In the genomic region with DNA sequence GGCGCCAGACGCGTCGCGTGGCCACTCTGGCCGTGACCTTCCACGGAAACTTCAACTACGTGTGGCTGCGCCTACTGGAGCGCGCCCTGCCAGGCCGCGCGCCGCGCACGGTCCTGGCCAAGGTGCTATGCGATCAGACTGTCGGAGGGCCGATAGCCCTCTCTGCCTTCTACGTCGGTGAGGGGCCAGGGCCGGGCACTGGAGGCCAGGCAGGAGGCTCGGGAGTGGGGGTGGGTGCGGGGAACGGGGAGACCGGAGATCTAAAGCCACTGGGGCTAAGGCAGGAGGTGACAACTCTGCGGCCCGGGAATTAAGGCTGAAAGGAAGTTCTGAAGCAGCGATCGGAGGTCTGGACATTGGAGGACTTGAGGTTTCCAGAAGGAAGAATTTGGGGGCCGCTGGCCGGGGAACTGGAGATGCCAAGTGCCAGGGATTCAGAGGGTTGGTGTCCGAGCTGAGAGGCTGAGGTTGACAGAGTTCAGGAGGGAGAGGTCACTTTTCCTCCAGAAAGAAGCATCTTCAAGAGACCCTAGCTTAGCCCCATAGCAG, we compare ENCODE assay signal across 8 mouse cellular contexts. TPM values are rescaled to one million over a fixed set of nuclear protein-coding genes. Genes with fewer than 3 reads are reported as not detected.
DNase-seq lines count a peak whose midpoint lies in the region; ATAC-seq lines count a peak whose summit lies in the region.

No protein-coding gene starts in this region.

- peak overlapping the region; percentile 45 for H3K4me3 ChIP-seq in erythroblast, embryonic 14.5 days (replicated peaks)
- H3K4me3 ChIP-seq in limb, embryonic 12.5 days (replicated peaks): peak overlapping the region; percentile 61
- H3K4me3 ChIP-seq in stomach, embryonic 14.5 days (ENCODE audit: low read depth, low read length): peak overlapping the region; percentile 50

- no peaks in the 10 kb centered on the region for H3K36me3 ChIP-seq in erythroblast, embryonic 14.5 days (ENCODE audit: control insufficient read depth)
- no peaks in the 10 kb centered on the region for H3K36me3 ChIP-seq in limb, embryonic 12.5 days
- H3K36me3 ChIP-seq in stomach, embryonic 14.5 days (ENCODE audit: control insufficient read depth, insufficient read depth, low read length): no peaks in the 10 kb centered on the region

- H3K27me3 ChIP-seq in erythroblast, embryonic 14.5 days (ENCODE audit: control insufficient read depth): peaks cover 34% of the 10 kb centered on the region
- H3K27me3 ChIP-seq in limb, embryonic 12.5 days: peaks cover 24% of the 10 kb centered on the region
- no peaks in the 10 kb centered on the region for H3K27me3 ChIP-seq in stomach, embryonic 14.5 days (ENCODE audit: control insufficient read depth, insufficient read depth, low read length)

- H3K9ac ChIP-seq in limb, embryonic 12.5 days (replicated peaks): peak overlapping the region; percentile 70
- H3K9ac ChIP-seq in stomach, embryonic 14.5 days (replicated peaks; ENCODE audit: low read depth, low read length): peak overlapping the region; percentile 31

- H3K9me3 ChIP-seq in erythroblast, embryonic 14.5 days (ENCODE audit: control insufficient read depth, low read length): no peaks in the 10 kb centered on the region
- no peaks in the 10 kb centered on the region for H3K9me3 ChIP-seq in limb, embryonic 12.5 days
- no peaks in the 10 kb centered on the region for H3K9me3 ChIP-seq in stomach, embryonic 14.5 days (ENCODE audit: control insufficient read depth, low read depth, low read length)

- no peak for ATAC-seq in erythroblast, adult 5-6 weeks (replicated peaks; ENCODE audit: low FRiP score, poor library complexity, severe bottlenecking)
- peak; percentile 76 for ATAC-seq in limb, embryonic 12.5 days (ENCODE audit: insufficient number of reproducible peaks, insufficient read depth, low FRiP score, low TSS enrichment, low read depth)
- peak; percentile 74; the same call in 1 of the 2 replicates for ATAC-seq in stomach, embryonic 14.5 days (ENCODE audit: insufficient number of reproducible peaks, insufficient read depth, low FRiP score, low read depth)

- DNase-seq in retina, embryonic 14.5 days (ENCODE audit: low spot score): peak; percentile 5
- no peak for DNase-seq in retina, postnatal 1 day
- no peak for DNase-seq in adrenal gland, adult 18-20 months (ENCODE audit: low spot score in 2 of 2)
- DNase-seq in kidney, adult 9 months: no peak

- H3K4me1 ChIP-seq in erythroblast, embryonic 14.5 days (ENCODE audit: control insufficient read depth): no peaks in the 10 kb centered on the region
- H3K4me1 ChIP-seq in limb, embryonic 12.5 days (replicated peaks): 0 out of 2 replicates have a peak, but pooled peaks cover 8% of the 10 kb centered on the region
- H3K4me1 ChIP-seq in stomach, embryonic 14.5 days (ENCODE audit: control insufficient read depth, insufficient read depth, low read length): no peaks in the 10 kb centered on the region

- H3K27ac ChIP-seq in limb, embryonic 12.5 days: no peak overlapping the region
- no peak overlapping the region for H3K27ac ChIP-seq in stomach, embryonic 14.5 days (ENCODE audit: low read length)

- 3% methylated on average over 34 of the region's 34 CpGs for WGBS in limb, embryonic 12.5 days
- 3% methylated on average over 34 of the region's 34 CpGs for WGBS in stomach, embryonic 14.5 days

- peak overlapping the region; percentile 99 for H3K4me2 ChIP-seq in limb, embryonic 12.5 days
- H3K4me2 ChIP-seq in stomach, embryonic 14.5 days (replicated peaks; ENCODE audit: low read depth, low read length): peak overlapping the region; percentile 99

RNA-seq across cellular contexts. Expression of a gene that starts 38.0 kb away (rescaled TPM):
- not detected in 2 replicates for polyA plus RNA-seq in erythroblast, embryonic 14.5 days (2012)
- total RNA-seq in erythroblast, adult 5-6 weeks (2015; ENCODE audit: low replicate concordance): 1.9 and 3.8 TPM in 2 replicates
- 0.56 and 0.60 TPM in 2 replicates for total RNA-seq in erythroblast, adult 5-6 weeks (2017; ENCODE audit: low replicate concordance)
- 2.5 and 3.7 TPM in 2 replicates for polyA plus RNA-seq in limb, embryonic 12.5 days (2016; fragmentation: Nextera tagmentation; extraction: Ambion mirVana)
- 6.9 and 9.7 TPM in 2 replicates for polyA plus RNA-seq in stomach, embryonic 14.5 days (2014; fragmentation: Nextera tagmentation; extraction: Ambion mirVana)
- total RNA-seq in adrenal gland, adult 18-20 months (2021): 1 to 10 TPM; 7.0 to 7.1 TPM

RNA-seq across cellular contexts. Expression of a gene that starts 38.0 kb away (rescaled TPM):
- 0.52 and 0.77 TPM in 2 replicates for polyA plus RNA-seq in erythroblast, embryonic 14.5 days (2012)
- 11.7 and 13.8 TPM in 2 replicates for total RNA-seq in erythroblast, adult 5-6 weeks (2015; ENCODE audit: low replicate concordance)
- 20.0 and 21.2 TPM in 2 replicates for total RNA-seq in erythroblast, adult 5-6 weeks (2017; ENCODE audit: low replicate concordance)
- polyA plus RNA-seq in limb, embryonic 12.5 days (2016; fragmentation: Nextera tagmentation; extraction: Ambion mirVana): 97.9 and 100 TPM in 2 replicates
- polyA plus RNA-seq in stomach, embryonic 14.5 days (2014; fragmentation: Nextera tagmentation; extraction: Ambion mirVana): 103 and 113 TPM in 2 replicates
- 10 to 100 TPM; 85.3 to 93.7 TPM for total RNA-seq in adrenal gland, adult 18-20 months (2021)

RNA-seq across cellular contexts. Expression of a gene that starts 45.5 kb away (rescaled TPM):
- not detected in 2 replicates for polyA plus RNA-seq in erythroblast, embryonic 14.5 days (2012)
- not detected in 2 replicates for total RNA-seq in erythroblast, adult 5-6 weeks (2015; ENCODE audit: low replicate concordance)
- not detected in 2 replicates for total RNA-seq in erythroblast, adult 5-6 weeks (2017; ENCODE audit: low replicate concordance)
- polyA plus RNA-seq in limb, embryonic 12.5 days (2016; fragmentation: Nextera tagmentation; extraction: Ambion mirVana): 8.4 TPM in 2 replicates
- polyA plus RNA-seq in stomach, embryonic 14.5 days (2014; fragmentation: Nextera tagmentation; extraction: Ambion mirVana): 2.5 and 3.2 TPM in 2 replicates
- 1 to 10 TPM; 1.3 TPM for total RNA-seq in adrenal gland, adult 18-20 months (2021)

RNA-seq across cellular contexts. Expression of a gene that starts 45.8 kb away (rescaled TPM):
- polyA plus RNA-seq in erythroblast, embryonic 14.5 days (2012): not detected in 2 replicates
- total RNA-seq in erythroblast, adult 5-6 weeks (2015; ENCODE audit: low replicate concordance): not detected in 2 replicates
- 0.98 TPM in 1 of 2 replicates, not detected in the other for total RNA-seq in erythroblast, adult 5-6 weeks (2017; ENCODE audit: low replicate concordance)
- polyA plus RNA-seq in limb, embryonic 12.5 days (2016; fragmentation: Nextera tagmentation; extraction: Ambion mirVana): 0.29 and 0.75 TPM in 2 replicates
- not detected in 2 replicates for polyA plus RNA-seq in stomach, embryonic 14.5 days (2014; fragmentation: Nextera tagmentation; extraction: Ambion mirVana)
- total RNA-seq in adrenal gland, adult 18-20 months (2021): not detected

Comparison
In these comparisons a context has a peak if more than half of its experiments do, and no peak if none do; other contexts are left out.
1. RNA of a gene that starts 38.0 kb away (polyA plus RNA-seq): 103 to 113 TPM in stomach, embryonic 14.5 days and 97.9 to 100 TPM in limb, embryonic 12.5 days; 0.52 to 0.77 TPM in erythroblast, embryonic 14.5 days; every median in the first group is over 10 times any median in the second.
2. Peak in every context shown above with its lines, with median percentiles within 50 percentile points of each other: H3K4me3 ChIP-seq.